Mouse (Mus musculus): ENCODE data around the gene Otop3.

Gene Otop3

DNA sequence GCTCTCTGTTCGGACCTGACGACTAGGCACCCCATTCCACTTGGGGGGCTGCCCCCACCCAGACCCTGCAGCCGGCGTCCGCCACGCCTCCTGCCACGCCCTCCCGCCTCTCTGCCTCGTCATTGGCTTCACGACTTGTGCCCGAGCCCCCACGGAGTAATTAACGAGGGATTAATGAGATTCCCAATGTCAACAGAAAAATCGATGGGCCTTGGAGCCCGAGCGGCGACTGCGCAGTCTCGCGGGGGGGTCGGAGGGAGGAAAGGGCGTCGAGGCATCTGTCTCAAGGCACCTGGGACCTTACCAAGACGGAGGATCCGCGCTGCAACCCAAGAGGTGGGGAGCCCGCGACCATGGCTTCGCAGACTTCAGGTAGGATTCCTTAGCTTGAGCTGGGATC lies at the start of gene Otop3:
Gene Otop3, plus strand, starts transcription at position 201 of the 400 bp plus-strand sequence.
- no peak for DNase-seq (ENCODE audit: low spot score in 2 of 2)

DNA sequence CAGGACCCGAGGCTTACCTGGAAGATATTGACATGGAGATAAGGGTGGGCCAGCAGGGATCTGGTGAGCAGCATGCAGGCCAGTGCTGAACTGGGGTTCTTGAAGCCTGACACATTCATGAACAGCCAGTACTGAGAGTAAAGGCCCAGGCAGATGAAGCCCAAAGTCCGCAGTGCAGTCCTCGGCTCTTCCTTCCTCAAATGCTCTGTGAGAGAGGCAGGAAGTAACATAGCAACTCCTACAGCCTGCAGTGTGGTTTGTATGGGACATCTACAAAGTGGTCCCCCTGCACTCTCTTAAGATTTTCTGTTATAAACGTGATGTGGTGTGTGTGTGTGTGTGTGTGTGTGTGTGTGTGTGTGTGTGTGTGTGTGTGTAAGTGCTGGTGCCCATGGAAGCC lies 49.2 kb upstream of the Otop3 start:
- DNase-seq (ENCODE audit: low spot score in 2 of 2): no peak

GRCm38 (mm10) chr11:115286201-115286993 lies 48.1 kb upstream of the Otop3 start:
- no peak for DNase-seq (ENCODE audit: low spot score in 2 of 2)

GRCm38 (mm10) chr11:115287386-115287785 lies 47.1 kb upstream of the Otop3 start:
- no peak for DNase-seq (ENCODE audit: low spot score in 2 of 2)

DNA sequence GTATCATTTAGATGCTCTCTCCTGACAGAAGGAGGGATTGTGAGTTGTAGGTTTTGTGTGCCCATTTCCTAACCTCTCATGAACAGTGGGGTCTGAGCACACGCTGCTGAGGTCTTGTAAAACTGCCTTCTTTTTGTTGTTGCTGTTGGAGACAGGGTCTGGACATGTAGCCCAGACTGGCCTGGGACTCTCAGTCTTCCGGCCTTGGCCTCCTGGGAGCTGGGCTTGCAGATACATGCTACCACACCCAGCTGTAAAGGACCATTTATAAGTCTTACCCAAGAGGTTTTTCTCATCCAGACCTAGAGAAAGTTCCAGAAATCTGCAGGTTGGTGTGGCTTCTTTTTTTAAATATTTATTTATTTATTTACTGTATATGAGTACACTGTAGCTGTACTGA lies 46.2 kb upstream of the Otop3 start:
- no peak for DNase-seq (ENCODE audit: low spot score in 2 of 2)

- DNase-seq (ENCODE audit: low spot score in 2 of 2): no peak
Observed at GRCm38 (mm10) chr11:115289885-115290284, 44.6 kb upstream of the Otop3 start.

- no peak for DNase-seq (ENCODE audit: low spot score in 2 of 2)
Observed at GRCm38 (mm10) chr11:115290314-115290713, 44.2 kb upstream of the Otop3 start.

GRCm38 (mm10) chr11:115290919-115291318 lies 43.6 kb upstream of the Otop3 start:
- DNase-seq (ENCODE audit: low spot score in 2 of 2): no peak

DNA sequence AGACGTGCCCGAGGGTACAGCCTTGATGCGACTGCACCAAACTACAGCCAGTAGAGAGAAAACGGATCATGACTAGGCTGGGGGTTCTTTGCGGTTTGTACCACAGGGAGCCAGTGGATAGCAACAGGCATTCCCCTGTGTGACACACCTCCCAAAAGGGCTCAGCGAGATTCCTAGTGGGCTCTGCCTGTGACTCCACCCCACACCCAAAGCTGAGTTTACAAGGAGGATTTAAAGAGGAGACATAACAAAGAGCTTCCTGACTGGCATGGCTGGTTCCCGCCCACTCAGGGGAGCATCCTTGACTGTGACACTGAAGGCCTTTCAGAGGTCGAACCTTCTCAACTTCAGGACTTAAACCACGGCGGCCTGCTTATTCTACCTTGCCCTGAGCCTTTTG lies 43.0 kb upstream of the Otop3 start:
- DNase-seq (ENCODE audit: low spot score in 2 of 2): no peak

GRCm38 (mm10) chr11:115292631-115293375 lies 41.7 kb upstream of the Otop3 start:
- DNase-seq (ENCODE audit: low spot score in 2 of 2): no peak

GRCm38 (mm10) chr11:115295939-115296338 lies 38.6 kb upstream of the Otop3 start:
- no peak for DNase-seq (ENCODE audit: low spot score in 2 of 2)

DNA sequence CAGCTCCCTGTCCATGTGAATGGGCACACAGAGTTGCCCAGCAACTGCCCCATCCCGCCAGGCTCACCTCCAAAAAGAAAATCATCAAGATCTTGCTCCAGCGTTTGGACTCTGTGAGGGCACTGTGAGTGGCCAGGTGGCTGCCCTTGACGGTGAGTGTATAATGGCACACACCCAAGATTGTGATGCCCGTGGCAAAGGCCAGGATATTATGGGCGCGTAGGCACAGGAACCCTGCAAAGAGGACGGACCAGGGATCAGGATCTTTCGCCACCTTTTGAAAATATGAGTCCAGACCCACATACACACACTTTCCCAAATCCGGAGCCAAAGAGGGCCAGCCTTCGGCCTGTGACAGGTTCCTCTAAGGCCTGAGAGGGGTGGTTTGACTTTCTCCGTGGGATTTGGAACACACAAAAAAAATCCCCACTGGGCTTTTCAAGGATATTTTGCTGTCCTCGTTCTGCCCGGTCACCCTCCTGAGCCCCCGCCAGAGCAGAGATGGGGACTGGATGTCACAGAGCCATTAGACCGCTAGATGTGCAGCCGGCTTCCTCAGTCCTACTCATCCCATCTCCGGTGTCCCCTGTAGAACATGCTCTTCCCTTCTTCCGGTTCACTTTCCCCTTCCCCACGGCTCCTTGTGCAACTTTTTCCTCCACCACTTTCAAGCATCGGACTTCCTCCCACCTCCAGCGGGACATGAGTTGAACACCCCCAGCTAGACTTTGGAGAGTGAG lies 37.9 kb upstream of the Otop3 start:
- DNase-seq (ENCODE audit: low spot score in 2 of 2): no peak

DNA sequence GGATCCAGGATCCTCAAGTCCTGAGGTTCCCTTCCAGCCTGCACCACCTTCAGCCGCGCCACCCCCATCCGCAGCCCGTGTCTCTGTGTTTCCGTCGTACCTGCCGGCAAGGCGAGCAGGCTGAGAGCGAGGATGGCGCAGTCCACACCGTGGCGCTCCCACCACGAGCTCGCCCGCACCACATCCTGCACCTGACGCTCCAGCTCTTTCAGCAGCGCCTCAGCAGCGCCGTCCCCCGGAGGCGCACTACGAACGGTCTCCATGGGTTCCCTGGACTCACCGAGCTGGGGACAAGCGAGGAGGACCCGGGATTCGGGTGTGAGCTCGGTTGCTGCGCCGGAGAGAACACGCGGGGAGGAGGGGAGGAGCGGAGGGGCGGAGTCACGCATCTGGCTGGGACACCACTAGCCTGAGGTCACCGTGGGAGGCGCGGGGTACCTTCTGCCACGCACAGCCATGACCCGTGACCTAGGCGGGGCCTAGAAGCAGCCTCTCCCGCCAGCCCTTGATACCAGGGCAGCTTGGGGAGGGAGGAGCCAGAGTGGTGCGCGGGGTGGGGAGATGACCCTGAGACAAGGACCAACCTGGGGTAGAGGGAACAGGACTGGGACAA lies 37.2 kb upstream of the Otop3 start, which contains the start of gene Fads6:
Gene Fads6, minus strand, starts transcription at position 450 of the 613 bp plus-strand sequence.
- DNase-seq (ENCODE audit: low spot score in 2 of 2): peak; percentile 35 to 45

DNA sequence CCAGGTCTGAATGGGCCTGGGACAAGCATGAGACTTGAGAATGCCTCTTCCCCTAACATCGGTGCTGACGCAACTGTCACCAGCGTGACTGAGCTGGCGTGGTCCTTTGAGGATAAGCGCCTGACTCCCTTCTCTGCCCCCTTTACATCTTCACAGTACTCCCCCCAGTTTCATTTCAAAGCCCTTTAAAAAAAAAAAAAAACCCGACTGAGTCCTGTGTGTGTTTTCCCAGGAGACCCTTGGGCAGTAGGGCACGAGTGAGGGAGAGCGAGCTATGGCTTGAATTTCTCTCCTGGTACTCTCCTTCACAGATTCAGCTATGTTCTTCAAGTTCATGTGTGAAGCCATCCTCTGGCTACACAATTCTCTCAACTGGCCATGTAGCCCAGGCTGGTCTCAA lies 36.4 kb upstream of the Otop3 start:
- DNase-seq (ENCODE audit: low spot score in 2 of 2): no peak

- DNase-seq (ENCODE audit: low spot score in 2 of 2): no peak
Observed at GRCm38 (mm10) chr11:115300745-115301144, 33.8 kb upstream of the Otop3 start.

- DNase-seq (ENCODE audit: low spot score in 2 of 2): no peak
Observed at GRCm38 (mm10) chr11:115301351-115301750, 33.2 kb upstream of the Otop3 start.

GRCm38 (mm10) chr11:115303167-115303566 lies 31.4 kb upstream of the Otop3 start:
- DNase-seq (ENCODE audit: low spot score in 2 of 2): no peak

- DNase-seq (ENCODE audit: low spot score in 2 of 2): no peak
Observed at GRCm38 (mm10) chr11:115306863-115307262, 27.7 kb upstream of the Otop3 start, which contains the start of gene Otop2. TSS of gene Otop2 (plus strand) at chr11:115307163.

DNA sequence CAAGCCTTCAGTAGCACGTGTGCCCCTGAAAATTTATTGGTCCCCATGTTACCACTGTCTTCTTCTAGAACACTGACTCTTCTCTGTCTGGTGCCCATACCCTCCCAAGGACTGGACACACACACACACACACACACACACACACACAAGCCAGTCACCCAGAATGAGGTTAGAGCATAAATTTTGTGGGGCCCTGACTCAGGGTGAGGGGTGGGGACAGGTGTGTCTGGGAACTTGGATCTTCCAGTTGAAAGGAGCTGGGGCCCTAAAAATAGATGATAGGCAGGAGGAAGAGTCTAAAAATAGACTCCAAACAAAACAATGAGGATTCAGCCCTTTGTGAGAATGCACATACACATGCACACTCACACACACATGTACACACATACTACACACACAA lies 25.8 kb upstream of the Otop3 start:
- no peak for DNase-seq (ENCODE audit: low spot score in 2 of 2)

- no peak for DNase-seq (ENCODE audit: low spot score in 2 of 2)
Observed at GRCm38 (mm10) chr11:115314249-115314648, 20.3 kb upstream of the Otop3 start.

DNA sequence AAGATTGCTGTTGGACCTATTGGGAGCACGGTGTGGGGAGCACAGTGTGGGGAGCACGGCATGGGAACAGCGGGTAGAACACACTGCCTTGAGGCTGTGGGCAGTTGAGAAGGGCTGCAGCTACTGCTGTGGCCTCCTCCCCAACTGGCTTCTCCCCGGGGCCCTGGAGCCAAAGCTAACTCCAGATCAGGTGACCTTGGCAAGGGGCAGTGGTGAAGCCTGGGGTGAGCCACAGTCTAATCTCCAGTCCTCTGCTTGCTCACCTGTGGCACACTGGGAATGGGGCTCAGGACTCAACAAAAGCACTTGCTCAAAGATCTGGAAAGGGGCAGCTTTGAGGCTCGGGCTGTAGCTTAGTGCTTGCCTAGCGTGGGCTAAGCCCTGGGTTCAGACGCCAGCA lies 17.3 kb upstream of the Otop3 start:
- DNase-seq (ENCODE audit: low spot score in 2 of 2): no peak
